Mouse (Mus musculus) testis, postnatal 14 days (tissue): ENCODE results near the gene March6.

ENCODE experiments used
- DNase-seq: peaks from one replicate; pipeline ENCODE4 v3.0.0; 2021; ENCODE audit warnings: low spot score

The March6 gene

DNA sequence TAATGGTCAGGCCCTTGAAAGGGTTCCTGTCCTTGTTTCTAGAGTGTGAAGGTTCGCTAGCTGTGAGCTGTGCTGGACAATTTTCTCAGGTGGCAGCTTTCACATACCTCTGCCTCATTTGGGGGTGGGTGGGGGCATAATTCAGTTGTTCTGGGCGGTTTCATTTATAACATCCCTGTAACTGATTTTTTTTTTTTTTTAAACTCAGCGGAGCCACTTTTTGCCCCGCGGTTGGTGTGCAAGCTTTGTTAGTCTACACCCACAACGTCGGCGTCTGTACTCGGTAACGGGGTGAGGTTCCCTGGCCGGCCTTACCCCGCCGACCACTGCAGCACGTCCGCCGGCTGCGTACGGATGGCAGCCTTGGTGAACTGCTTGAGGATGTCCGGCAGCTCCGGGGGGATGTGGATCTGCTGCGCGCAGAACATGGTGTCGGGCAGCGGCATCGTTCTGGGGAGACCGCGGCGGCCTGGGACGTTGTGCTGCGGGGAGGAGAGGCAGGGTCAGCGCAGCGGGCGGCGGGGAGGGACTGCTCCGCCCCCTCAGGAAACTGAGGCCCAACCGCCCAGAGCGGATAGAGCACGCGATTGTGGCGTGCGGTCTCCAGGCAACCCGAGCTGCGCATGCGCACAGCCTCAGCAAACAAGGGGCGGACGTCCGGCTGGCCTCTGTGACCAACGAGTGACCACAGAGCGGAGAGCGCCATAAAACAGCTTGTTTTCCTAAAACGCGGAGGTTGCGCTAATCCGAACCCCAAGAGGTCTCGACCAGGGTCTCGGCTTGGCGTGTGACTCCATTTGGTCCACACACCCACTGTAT, 77.5 kb downstream of the March6 start, which contains the start of gene Ropn1l:
Gene Ropn1l (minus strand): TSS at position 640 of the 819 bp plus-strand sequence.
- DNase-seq, result peak; percentile 91

DNA sequence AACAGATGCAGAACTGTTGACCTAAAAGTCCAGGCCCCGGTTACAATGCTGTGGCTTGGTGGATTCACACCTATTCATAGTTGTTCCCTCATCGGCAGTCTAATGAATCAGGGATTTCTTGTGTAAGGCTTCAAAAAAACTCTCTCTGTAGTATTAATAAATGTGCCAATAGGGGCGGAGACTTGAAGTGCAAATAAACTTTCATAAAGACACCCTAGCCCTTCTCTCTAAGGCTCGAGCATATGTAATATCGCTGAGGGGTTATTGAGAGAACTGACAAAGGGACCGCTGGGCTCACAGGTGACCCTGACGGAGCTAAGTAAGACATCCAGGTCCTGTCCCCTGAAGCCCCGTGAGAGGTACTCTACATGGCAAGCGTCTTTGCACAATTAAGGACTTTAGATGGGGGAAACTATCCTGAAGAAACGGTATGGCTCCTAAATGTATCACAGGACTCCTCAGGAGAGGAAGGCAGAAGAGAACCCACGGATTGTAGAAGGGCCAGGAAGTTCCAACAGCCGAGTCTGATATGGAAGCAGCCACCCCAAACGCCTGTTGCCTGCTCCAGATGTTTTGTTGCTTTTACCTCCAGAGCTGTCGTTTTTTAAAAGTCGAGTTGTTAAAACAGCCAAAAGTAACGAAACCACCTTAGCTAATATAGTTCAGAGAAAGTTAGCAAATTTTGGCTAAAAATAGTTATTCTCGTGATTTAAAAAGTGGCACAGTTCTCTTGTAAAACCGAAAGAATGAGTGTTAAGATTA, 78.3 kb downstream of the March6 start:
- no peak for DNase-seq

DNA sequence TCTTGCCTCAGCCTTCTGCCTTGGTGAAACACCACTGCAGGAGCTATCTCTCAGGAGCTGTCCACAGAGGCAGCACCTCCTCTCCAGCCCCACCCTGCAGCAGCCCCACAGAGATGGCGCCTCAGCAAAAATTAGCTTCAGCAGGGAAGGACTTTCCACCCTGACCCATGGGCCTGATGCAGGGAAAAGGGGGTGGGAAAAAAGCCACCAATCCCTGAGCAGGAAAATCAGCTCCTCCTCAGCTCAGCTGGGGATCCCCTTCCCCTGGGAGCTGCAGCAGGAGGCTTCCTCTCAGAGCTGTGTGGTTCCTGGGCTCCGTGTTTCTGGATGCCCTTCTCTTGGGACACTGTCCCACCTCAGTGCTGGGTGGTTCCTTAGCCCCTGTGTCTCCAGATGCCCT, 81.1 kb downstream of the March6 start:
- no peak for DNase-seq

DNA sequence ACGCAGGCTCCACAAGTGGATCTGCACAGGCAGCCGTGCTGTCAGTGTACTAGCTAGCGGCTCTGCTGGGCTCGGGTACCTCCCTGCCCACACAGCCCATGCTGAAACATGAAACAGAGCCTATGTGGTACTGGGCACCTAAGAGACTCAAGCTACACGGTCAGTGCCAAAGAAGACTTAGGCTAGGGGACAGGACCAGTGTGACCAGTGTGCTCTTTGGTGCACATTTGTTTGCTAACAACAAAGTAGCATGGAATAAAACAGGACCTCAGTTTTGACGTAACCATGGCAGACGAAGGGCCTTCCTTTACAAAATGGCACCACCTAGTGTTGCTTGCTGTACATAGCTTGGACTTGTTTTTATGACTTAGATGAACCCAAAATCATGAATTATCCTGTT, 83.7 kb downstream of the March6 start:
- no peak for DNase-seq

DNA sequence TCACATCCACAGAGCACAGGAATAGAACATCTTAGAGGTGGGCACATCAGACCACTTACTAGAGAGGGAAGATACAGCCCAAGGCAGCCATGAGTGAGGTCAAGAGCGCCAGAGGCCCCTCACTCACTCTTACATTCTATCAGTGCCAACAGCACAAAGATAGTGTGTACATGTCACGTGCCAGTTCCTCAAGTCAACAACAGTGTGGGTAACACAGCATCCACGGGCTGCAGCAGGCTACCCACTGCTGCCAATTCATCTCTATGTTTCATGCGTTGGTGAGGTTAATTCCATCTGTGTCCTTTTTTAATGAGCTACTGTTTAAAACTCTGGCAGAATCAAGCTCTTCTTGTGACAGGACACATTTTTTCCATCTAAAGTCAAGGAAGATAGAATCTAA, 88.2 kb downstream of the March6 start:
- no peak for DNase-seq

DNA sequence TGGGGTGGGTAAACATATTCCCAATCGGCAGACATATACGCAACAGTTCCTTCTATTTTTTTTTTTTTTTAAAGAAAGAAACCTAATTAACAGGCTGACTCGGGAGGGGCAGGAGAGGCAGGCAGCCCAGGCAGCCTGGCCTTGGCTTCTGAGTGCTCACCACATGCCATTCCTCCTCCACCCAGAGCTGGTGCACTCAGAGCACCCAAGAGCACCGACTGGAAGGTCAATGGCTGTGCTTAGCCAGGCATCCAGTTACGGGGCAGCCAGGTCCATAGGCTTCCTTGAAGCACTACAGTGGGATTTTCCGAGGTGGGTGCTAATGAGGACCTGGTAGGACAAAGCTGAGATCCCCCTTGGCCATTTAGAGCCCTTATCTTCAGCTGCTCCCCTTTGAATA, 88.9 kb downstream of the March6 start:
- DNase-seq, result no peak

DNA sequence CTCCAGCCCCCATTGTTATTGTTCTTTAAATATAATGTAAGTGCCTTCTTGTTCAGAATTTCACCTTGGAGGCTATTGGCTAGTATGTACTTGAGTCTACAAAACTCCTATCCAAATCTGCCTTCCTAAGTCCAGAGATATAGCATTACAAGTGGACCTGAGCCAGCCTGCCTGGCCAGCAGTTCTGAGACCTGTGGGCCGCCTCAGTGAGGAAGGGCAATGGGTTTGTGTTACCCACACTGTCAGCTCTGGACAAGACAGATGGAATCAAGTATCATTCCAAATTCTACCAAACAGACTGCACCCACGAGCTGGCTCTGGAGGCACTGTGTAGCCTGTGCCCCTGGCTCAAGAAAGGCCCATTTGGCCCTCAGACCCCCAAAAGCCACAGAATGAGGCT, 94.0 kb downstream of the March6 start:
- no peak for DNase-seq

DNA sequence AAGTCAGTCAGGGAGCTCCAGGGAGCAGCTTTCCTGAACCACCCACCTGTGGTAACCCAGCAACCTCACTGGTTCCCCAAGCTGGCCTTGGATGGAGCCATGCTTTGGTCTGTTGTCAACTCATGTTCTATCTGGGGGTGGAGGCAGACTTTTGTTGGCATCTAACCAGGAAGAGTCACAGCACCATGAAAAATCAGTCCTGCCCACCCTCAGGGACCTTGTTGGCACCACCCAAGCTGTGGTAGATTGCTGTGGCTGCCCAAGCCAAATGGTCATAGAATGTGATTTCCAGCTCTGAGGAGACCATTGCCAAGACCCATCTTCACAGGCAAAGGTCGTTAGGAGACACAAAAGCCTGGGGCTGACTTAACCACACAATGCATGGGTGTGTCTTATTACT, 94.8 kb downstream of the March6 start:
- no peak for DNase-seq

DNA sequence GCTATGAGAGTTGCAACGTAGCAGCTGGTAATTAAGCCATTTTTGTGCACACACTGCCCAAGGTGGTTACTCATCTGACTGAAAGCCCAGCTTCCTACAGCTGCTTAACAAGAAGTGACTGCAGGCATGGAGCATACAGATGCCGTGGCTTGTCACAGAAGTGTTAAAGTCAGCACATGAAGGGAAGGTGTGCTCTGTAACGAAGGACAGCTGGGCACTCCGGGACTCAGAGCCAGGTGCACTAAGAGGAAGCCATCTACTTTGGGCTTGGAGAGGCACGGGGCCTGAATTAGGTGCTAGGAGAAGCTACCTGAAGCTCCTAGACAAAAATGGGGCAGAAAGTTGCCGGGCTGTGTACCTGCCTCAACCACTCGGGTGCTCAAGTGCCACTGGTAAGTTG, 97.1 kb downstream of the March6 start:
- DNase-seq, result no peak

DNA sequence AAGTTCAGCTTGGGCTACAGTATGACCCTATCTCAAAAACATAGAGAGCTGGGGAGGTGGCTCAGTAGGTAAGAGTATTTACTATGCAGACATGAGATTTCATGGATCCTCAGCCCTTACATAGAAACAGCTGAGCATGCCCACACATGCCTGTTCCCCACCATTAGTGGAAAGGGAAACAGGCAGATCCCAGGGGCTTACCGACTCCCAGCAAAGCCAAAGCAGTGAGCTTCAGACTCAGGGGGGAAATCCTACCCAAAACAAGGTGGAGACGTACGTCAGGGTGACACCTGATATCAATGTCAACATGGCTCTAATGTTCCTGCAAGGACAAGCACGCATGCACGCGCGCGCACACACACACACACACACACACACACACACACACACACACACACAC, 99.0 kb downstream of the March6 start:
- DNase-seq, result no peak

DNA sequence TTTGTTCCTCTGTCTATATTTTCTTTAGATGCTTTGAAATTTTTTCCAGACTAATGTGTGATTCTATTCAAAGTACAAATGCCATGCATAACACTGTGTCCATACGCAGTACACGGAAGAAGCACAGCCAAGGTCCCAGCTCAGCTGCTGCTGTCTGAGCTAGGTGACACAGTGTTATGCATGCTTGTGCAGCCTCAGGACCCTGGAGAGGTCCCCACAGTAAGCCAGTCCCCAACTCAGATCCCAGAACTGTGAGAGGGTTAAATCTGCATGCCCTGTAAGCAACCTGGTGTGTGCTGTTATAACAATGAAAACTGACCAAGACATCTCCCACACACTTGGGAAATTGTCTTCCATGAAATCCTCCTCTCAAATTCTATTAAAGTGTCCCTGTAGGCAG, 100.8 kb downstream of the March6 start:
- DNase-seq, result no peak

DNA sequence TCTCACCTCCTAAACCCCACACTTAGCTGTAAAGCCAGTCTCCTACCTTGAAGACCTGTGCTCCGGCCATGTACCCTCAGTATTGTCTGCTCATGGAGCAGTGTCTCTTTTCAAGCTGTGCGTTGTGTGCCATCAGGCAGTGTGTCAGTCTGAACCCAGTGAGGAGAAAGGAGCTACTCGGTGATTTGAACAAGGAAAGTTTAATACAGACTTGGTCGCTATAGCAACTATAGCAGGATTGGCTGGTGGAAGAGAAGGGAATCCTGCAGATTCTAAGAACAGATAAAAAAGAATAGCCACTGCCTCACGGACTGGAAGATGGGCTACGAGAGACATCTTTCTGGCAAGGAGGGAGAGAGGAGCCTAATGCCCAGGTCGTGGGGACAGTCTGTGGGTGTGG, 101.4 kb downstream of the March6 start:
- no peak for DNase-seq

DNA sequence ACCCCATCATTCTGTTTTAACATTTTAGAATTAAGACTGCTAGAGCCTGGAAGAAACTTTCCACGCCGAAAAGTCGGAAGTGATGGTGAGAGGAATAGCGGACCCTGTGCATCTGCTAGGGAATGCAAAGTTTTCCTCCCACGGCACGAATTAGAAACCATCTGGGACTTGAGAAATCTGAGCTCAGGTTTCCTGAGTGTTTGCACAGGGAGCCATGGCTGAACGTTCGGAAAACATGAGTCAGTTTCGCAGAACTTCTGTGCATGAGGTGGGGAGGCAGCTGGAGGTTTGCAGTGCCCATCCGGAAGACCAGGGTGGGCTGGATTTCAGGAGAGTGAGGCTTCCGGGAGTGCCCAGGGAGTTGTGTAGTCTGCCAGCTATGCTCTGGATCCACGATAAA, 102.3 kb downstream of the March6 start:
- no peak for DNase-seq

DNA sequence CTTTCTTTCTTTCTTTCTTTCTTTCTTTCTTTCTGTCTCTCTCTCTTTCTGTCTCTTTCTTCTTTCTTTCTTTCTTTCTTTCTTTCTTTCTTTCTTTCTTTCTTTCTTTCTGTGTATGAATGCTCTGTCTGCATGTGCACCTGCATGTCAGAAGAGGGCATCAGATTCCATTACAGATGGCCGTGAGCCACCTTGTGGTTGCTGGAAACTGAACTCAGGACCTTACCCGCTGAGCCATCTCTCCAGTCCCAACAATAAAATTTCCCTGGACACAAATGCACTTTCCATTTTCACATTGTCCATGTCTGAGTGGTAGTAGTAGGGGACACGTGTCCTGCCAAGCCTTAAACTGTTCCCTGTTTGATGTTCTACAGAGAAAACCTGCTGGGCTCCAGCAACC, 103.5 kb downstream of the March6 start:
- DNase-seq, result no peak

DNA sequence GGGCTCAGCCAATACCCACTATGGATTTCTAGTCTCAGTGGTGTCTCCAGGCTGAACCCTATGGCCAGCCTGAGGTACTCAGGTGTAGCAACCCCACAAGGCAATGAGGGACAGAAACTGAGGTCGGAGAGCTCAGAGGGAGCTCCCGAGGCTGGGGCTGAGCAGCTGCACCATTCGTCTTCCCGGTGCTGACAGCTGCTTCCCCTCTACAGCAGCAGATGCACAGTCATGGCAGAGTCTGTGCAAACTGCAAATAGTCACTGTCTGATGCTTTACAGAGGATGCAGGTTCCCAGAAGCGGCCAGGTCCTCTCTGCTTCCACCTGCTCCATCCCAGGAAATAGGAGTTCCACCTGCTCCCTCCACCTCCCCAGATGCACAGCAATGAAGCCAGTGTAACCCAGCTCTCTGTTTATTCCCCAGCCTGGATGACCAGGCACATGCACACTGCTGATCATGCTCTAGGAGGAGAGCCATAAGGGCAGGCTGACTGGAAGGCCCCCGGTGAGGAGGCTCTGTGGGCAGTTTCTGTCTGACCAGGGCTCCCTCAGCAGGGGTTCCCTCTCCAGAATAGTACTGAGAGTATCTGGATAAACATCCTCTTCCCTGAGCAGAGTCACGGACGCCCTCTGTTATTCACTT, 104.7 kb downstream of the March6 start:
- DNase-seq, result no peak

DNA sequence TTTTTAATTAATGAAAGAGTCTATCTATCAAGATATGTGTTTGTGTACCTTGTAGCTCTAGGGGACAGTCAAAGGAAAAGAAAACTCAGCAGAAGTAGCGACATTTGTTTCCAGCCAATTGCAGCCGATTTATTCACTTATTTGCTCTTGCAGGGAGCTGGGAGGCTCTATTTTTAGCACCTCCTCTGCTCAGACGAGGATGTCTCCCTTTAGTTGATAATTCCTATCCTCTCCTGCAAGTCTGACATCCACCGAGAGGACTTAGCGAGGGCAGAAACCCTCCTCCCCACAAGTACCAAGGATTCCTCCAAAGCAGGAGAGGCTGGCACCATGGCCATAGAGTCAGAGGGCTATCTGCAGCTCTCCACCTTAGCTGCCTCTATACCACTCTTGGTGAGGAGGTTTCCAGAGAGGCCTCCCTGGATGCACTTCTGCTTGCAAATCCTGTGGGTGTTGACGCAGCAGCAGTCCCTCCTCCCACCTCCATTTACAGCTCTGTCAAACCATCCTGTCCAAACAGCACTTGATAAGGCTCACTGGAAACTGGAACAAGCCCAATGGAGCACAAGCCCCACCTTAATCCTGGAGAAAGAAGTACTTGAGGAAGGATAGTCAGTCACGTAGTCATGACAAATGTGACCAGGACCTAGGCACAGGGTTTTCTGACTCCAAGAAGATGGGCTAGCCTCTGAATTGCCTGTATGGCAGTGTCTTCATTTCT, 108.0 kb downstream of the March6 start:
- no peak for DNase-seq

DNA sequence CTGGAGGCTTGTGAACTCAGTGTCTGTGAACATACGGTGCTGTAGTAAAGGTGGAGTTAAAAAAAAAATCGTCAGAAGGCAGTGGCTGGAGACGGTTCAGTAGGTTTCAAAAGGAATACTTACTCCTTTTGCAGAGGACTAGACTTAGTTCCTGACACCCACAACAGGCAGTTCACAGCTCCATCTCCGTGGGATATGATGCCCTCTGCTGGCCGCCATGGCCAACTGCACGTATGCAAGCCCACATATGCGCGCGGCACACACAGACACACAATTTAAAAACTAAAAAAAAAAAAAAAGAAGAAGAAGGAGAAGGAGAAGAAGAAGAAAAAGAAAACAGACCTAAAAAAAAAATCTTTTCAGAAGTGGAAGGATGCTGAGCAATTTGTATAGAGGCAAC, 111.8 kb downstream of the March6 start:
- DNase-seq, result peak; percentile 52

DNA sequence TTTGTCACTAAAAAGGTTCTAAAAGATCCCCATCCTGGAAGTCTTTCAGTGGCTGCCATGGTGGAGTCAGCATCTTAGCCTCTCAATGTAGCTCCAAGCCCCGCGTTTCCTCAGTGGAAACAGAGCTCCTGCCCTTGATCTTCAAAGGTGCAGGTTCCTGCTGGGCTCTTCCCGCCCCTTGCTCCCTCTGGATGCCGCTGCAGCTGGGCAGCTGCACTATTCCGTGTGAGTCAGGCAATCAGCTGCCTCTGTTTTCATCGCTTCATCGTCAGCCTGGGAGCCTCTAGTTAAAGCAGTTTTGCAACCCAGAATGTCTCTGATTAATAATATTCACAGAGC, 112.2 kb downstream of the March6 start:
- peak; percentile 22 for DNase-seq

DNA sequence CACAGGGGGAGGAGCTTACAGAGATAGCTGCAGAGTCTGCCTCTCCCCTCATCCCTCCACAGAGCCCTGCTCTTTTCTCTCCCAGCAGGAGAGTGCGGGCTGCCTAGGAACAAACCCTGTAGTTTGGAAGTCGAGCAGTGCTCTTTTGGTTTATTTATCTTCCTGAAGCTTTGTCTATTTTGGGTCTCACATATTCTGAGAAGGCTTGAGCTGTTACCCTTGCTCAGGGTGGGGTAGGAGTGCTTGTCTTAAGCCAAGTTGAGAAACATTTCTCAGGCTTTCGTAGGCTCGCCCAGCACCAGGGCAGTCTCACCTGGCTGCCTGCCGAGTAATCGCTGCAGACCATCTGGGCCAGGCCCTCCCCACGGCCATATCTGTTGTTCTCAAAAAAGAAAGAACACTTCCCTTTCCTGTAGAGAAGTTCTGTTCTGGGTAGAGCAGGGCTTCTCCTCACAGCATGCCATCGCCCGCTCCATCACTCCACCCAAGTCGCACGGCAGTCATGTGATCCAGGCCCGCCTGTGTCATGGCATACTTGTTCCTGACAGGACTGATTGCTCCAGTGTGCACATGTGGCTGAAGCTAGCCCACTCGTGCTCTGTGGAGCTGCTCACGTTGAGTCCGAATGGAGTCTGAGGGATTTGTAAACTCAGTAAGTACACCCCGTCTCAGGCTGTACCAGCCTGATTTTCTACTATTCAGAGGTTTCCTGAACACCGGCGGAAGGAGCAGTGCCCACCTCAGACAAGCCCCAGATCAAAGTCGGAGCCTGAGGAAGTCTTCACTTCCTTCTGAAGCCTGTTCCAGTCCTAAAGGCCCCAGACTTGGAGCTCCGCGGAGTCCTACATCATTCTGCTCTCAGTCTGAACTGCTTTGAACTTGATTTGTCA, 112.8 kb downstream of the March6 start:
- DNase-seq, result peak; percentile 36

DNA sequence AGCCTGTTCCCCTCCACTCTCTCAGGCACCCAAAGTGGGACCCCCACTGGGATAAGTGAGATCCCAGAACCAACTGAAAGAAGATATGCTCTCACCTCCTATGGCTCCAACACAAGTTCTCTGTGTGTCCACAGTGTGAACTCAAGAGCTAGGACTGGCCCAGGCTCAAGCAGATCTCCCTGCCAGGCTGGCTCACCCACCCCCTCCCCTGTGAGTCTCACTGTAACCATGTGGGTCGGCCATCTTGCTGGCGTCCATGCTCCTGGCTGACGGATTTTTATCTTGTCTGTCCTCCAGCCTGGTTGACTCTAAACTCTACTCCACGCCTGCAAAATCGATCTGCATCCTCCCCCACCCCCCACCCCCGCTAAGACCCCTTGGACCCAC, 113.5 kb downstream of the March6 start:
- no peak for DNase-seq

DNA sequence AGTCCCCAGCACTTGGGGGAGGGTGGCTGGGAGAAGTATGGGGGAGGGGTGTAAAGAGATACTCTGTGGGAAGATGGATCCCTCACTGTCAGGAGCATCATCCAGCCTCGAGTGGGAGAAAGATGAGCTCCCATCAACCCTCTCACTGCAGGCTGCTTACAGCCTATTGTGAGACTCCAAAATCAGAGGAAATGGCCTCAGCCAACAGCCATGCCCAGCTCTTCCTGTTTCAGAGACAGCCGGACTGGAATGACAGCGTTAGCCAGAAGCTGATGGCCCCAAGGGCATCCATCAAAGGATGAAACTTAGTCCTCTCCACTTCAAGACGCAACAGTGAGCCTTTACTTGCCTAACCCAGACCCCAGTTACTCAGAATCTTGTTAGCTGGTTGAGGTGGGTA, 115.7 kb downstream of the March6 start:
- no peak for DNase-seq
